Mouse (Mus musculus) CH12.LX (cell line): ENCODE measurements around the gene Evc2. TPM values are rescaled to one million over a fixed set of nuclear protein-coding genes. Genes with fewer than 3 reads are reported as not detected.

Experiments used
- DNase-seq: peaks from one replicate; pipeline ENCODE4 v3.0.0-alpha.2; 2013; ENCODE audit errors: extremely low read depth
- H3K27ac ChIP-seq: 2 replicates; pipeline ENCODE4 v1.5.1; 2012; ENCODE audit warnings: low read depth, mild to moderate bottlenecking, control low read depth, moderate library complexity; ENCODE audit not compliant: insufficient read depth
- H3K27me3 ChIP-seq: replicated peaks from 2 replicates; pipeline ENCODE3; 2012; ENCODE audit warnings: inconsistent platforms
- H3K36me3 ChIP-seq, 2 experiments: replicated peaks in 1 of 2; 2 replicates each; pipeline versions ENCODE3 to v1.6.1; 2012; ENCODE audit warnings: inconsistent platforms in 1 of 2, low read length in 1 of 2, mild to moderate bottlenecking in 1 of 2, mixed read lengths in 1 of 2, moderate library complexity in 1 of 2; ENCODE audit not compliant: control insufficient read depth in 1 of 2, insufficient read depth in 1 of 2
- H3K4me1 ChIP-seq, 2 experiments: 2 replicates each; pipeline ENCODE4 v1.6.1; 2012; ENCODE audit warnings: inconsistent platforms in 1 of 2, moderate library complexity in 1 of 2; ENCODE audit not compliant: insufficient read depth in 2 of 2, control insufficient read depth in 1 of 2
- H3K4me2 ChIP-seq: 2 replicates; pipeline ENCODE4 v1.6.1; 2012; ENCODE audit warnings: low read depth, mild to moderate bottlenecking, control low read depth; ENCODE audit not compliant: poor library complexity, insufficient read depth, severe bottlenecking
- H3K4me3 ChIP-seq, 3 experiments: fragments of 150-350 bp in 1 of 3; sonication (generic) in 1 of 3; replicated peaks in 1 of 3; 2 replicates each; pipeline versions ENCODE3 to v1.5.1; 2011 to 2012; ENCODE audit warnings: low read depth in 2 of 3, low read length in 2 of 3, mild to moderate bottlenecking in 2 of 3, moderate library complexity in 2 of 3, control low read depth in 1 of 3, improper control_type of control experiment in 1 of 3, inconsistent platforms in 1 of 3, mixed read lengths in 1 of 3; ENCODE audit not compliant: poor library complexity in 1 of 3
- H3K79me2 ChIP-seq: replicated peaks from 2 replicates; pipeline ENCODE4 v1.6.1; 2012; ENCODE audit warnings: mild to moderate bottlenecking, moderate library complexity; ENCODE audit not compliant: control insufficient read depth, poor library complexity, insufficient read depth, severe bottlenecking; ENCODE audit errors: extremely low read depth
- H3K9ac ChIP-seq: 2 replicates; pipeline ENCODE4 v1.6.1; 2012; ENCODE audit warnings: low read depth, mild to moderate bottlenecking, control low read depth, moderate library complexity; ENCODE audit not compliant: insufficient read depth
- H3K9me3 ChIP-seq: replicated peaks from 2 replicates; pipeline ENCODE3; 2012; ENCODE audit warnings: low read length, inconsistent platforms, mixed read lengths
- CHD2 ChIP-seq: IDR thresholded peaks from 2 replicates; pipeline ENCODE4 v1.6.1; 2011; ENCODE audit warnings: low read length, improper control_type of control experiment
- ELF1 ChIP-seq: IDR thresholded peaks from 2 replicates; pipeline ENCODE4 v1.6.1; 2014; ENCODE audit warnings: low read depth, mild to moderate bottlenecking, inconsistent platforms, low read length, improper control_type of control experiment
- EP300 ChIP-seq: IDR thresholded peaks from 2 replicates; pipeline ENCODE4 v1.6.1; 2011; ENCODE audit warnings: low read length, improper control_type of control experiment
- IRF4 ChIP-seq: IDR thresholded peaks from 2 replicates; pipeline ENCODE4 v1.6.1; 2014; ENCODE audit warnings: low read depth, mild to moderate bottlenecking, inconsistent platforms, low read length, improper control_type of control experiment
- JUND ChIP-seq: conservative IDR thresholded peaks from 2 replicates; pipeline ENCODE4 v1.6.1; 2011; ENCODE audit warnings: low read depth, low read length, improper control_type of control experiment
- KAT2A ChIP-seq: IDR thresholded peaks from 2 replicates; pipeline ENCODE4 v1.6.1; 2012; ENCODE audit warnings: low read length, improper control_type of control experiment, inconsistent platforms; ENCODE audit not compliant: insufficient replicate concordance
- MAZ ChIP-seq: IDR thresholded peaks from 2 replicates; pipeline ENCODE4 v1.6.1; 2012; ENCODE audit warnings: low read depth, mild to moderate bottlenecking, inconsistent platforms, low read length, improper control_type of control experiment, moderate library complexity
- MXI1 ChIP-seq: IDR thresholded peaks from 2 replicates; pipeline ENCODE4 v1.6.1; 2011; ENCODE audit warnings: mild to moderate bottlenecking, low read depth, low read length, improper control_type of control experiment
- MYC ChIP-seq: IDR thresholded peaks from 2 replicates; pipeline ENCODE4 v1.6.1; 2011; ENCODE audit warnings: low read depth, mild to moderate bottlenecking, improper control_type of control experiment, low read length
- NELFE ChIP-seq: IDR thresholded peaks from 2 replicates; pipeline ENCODE4 v1.6.1; 2011; ENCODE audit warnings: low read depth, low read length, improper control_type of control experiment
- PAX5 ChIP-seq: IDR thresholded peaks from 2 replicates; pipeline ENCODE4 v1.6.1; 2012; ENCODE audit warnings: low read length, inconsistent platforms, mixed read lengths
- POLR2AphosphoS2 ChIP-seq: IDR thresholded peaks from 2 replicates; pipeline ENCODE4 v1.6.1; 2011; ENCODE audit warnings: low read depth, low read length, improper control_type of control experiment
- RAD21 ChIP-seq: IDR thresholded peaks from 2 replicates; pipeline ENCODE4 v1.6.1; 2011; ENCODE audit warnings: low read depth, mild to moderate bottlenecking, low read length, improper control_type of control experiment, moderate library complexity
- SIN3A ChIP-seq: IDR thresholded peaks from 2 replicates; pipeline ENCODE4 v1.6.1; 2012; ENCODE audit warnings: low read length, improper control_type of control experiment, inconsistent platforms
- USF2 ChIP-seq: conservative IDR thresholded peaks from 2 replicates; pipeline ENCODE4 v1.6.1; 2011; ENCODE audit warnings: low read depth, low read length, improper control_type of control experiment
- ZC3H11A ChIP-seq: IDR thresholded peaks from 2 replicates; pipeline ENCODE4 v1.6.1; 2012; ENCODE audit warnings: low read depth, mild to moderate bottlenecking, inconsistent platforms, low read length, improper control_type of control experiment
- ZKSCAN1 ChIP-seq: IDR thresholded peaks from 2 replicates; pipeline ENCODE4 v1.6.1; 2012; ENCODE audit warnings: low read depth, inconsistent platforms, low read length, improper control_type of control experiment, borderline replicate concordance
- ZMIZ1 ChIP-seq: IDR thresholded peaks from 2 replicates; pipeline ENCODE4 v1.6.1; 2012; ENCODE audit warnings: low read depth, mild to moderate bottlenecking, inconsistent platforms, low read length, improper control_type of control experiment
- ZNF384 ChIP-seq: IDR thresholded peaks from 2 replicates; pipeline ENCODE4 v1.6.1; 2012; ENCODE audit warnings: low read depth, low read length, improper control_type of control experiment, inconsistent platforms
- dilution Hi-C: fragments of 300-500 bp; cut with MboI; formaldehyde crosslinking; loops from 2 replicates; pipeline ENCODE4 v1.14.3; 2020; ENCODE audit warnings: low sequenced_read_pairs; ENCODE audit not compliant: extremely low pct_unique_long_range_greater_than_20kb, extremely low pct_ligation_motif_present
- in situ Hi-C: fragments of 300-500 bp; cut with MboI; formaldehyde crosslinking; loops from 3 replicates; pipeline ENCODE4 v1.14.3; 2019; ENCODE audit warnings: low sequenced_read_pairs, low pct_ligation_motif_present, low pct_unique_long_range_greater_than_20kb, mixed read lengths
- polyA plus RNA-seq: library from polyadenylated mRNA; unstranded; fragments of >175 nt; gene quantifications from 2 replicates; pipeline ENCODE4 v1.2.1, GENCODE M21; 2012; ENCODE audit warnings: low read depth; ENCODE audit not compliant: insufficient read length
- total RNA-seq, 2 experiments: library from RNA; depleted of rRNA; stranded (reverse); fragments of 300-350 nt in 1 of 2; fragments of >200 nt in 1 of 2; gene quantifications; 2 replicates each; pipeline ENCODE4 v1.2.3; 2012 to 2014

Evc2 gene
- total and polyA plus RNA-seq, 3 experiments = 0.04 TPM; not detected in 2

DNA sequence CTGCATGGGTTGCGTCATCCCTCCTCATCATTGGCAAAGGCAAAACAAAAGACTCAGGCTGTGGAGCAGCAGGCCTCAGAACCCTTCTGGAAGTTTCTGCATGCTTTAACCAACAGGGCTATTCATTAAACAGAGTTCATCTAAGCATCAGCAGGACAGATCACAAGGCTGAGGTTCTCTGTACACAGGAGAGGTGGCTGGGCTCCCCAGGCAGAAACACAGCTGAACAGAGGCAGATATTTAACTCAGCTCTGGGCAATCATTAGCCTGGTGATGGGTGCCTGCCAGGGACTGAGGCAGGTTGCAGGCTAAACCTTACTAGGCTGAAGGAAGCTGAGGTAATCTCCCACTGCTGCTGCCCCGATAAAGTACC lies 7.2 kb upstream of the Evc2 start:
- no peaks in the 10 kb centered on the region for H3K9me3 ChIP-seq
- no peak for TF ChIP-seq ZNF384
- TF ChIP-seq CHD2 = no peak
- no peak for TF ChIP-seq JUND
- TF ChIP-seq RAD21 = no peak
- no peak for TF ChIP-seq MXI1
- no peak for TF ChIP-seq SIN3A
- TF ChIP-seq ZMIZ1 = no peak
- TF ChIP-seq MAZ = no peak
- TF ChIP-seq ZKSCAN1 = no peak
- TF ChIP-seq MYC = no peak
- no peak for TF ChIP-seq EP300
- TF ChIP-seq USF2 = no peak
- TF ChIP-seq POLR2AphosphoS2 = no peak
- TF ChIP-seq NELFE = no peak
- TF ChIP-seq ELF1 = no peak
- no peaks in the 10 kb centered on the region for H3K79me2 ChIP-seq
- H3K27me3 ChIP-seq = peaks cover 12% of the 10 kb centered on the region
- no peak overlapping the region for H3K27ac ChIP-seq
- no peaks in the 10 kb centered on the region for H3K36me3 ChIP-seq
- DNase-seq = no peak
- no peak overlapping the region for H3K4me2 ChIP-seq
- H3K4me1 ChIP-seq = peaks cover 0 to 8% of the 10 kb centered on the region in 2 experiments; a peak in 3 of 4 replicates
- in situ Hi-C loops = no loop called here
- dilution Hi-C loops = no loop called here
- no peak overlapping the region for H3K4me3 ChIP-seq
- H3K9ac ChIP-seq = no peak overlapping the region

DNA sequence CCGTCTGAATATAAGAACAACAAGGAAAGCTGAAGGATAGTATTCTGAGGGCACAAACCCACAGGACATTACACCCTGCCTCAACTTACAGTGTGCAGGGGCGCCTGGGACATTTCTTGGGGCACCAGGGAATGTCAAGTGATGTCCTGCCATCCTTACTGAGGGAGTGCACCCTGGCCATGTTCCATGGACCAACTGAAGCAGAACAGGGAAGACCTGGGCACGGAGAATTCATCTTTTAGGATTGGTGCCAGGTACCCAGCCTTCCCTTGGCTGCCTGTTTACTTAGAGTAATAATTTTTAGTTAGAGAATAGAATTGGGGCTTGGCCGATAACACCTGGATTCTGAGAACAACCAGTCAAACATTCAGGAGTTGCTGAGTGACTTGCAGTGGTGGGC lies 6.2 kb upstream of the Evc2 start:
- Histone ChIP-seq H3K4me2 (no peak overlapping the region), H3K9ac (no peak overlapping the region), H3K79me2 (no peaks in the 10 kb centered on the region), H3K9me3 (no peaks in the 10 kb centered on the region), H3K27ac (no peak overlapping the region)
- TF ChIP-seq MYC = no peak
- no peak for TF ChIP-seq KAT2A
- no peak for TF ChIP-seq PAX5
- no peak for TF ChIP-seq ZC3H11A
- no peak for TF ChIP-seq IRF4
- TF ChIP-seq, all 38 proteins: peak for 0
- DNase-seq = no peak
- in situ Hi-C loops = no loop called here
- dilution Hi-C loops = no loop called here
- Histone ChIP-seq H3K4me3 (no peak overlapping the region), H3K4me1 (peaks cover 0 to 8% of the 10 kb centered on the region in 2 experiments; a peak in 3 of 4 replicates), H3K36me3 (no peaks in the 10 kb centered on the region), H3K27me3 (peaks cover 21% of the 10 kb centered on the region)
